Mouse (Mus musculus) left cerebral cortex, adult 2 months (tissue): ENCODE data around the gene Tmem151b. TPM values are rescaled to one million over a fixed set of nuclear protein-coding genes. Genes with fewer than 3 reads are reported as not detected.

Experiments
- DNase-seq, 2 experiments: peaks; one replicate each; pipeline ENCODE4 v3.0.0; 2021 to 2022; ENCODE audit warnings: low spot score in 2 of 2, mixed read lengths in 1 of 2; ENCODE audit errors: extremely low spot score in 1 of 2
- H3K27ac ChIP-seq: fragments of 200-600 bp; 2 replicates; pipeline ENCODE4 v1.8.1; 2022
- H3K4me3 ChIP-seq: fragments of 200-600 bp; 2 replicates; pipeline ENCODE4 v1.8.1; 2022
- CTCF ChIP-seq: fragments of 200-600 bp; IDR thresholded peaks from 2 replicates; pipeline ENCODE4 v1.8.1; 2022; ENCODE audit warnings: antibody characterized with exemption, mild to moderate bottlenecking, moderate library complexity
- intact Hi-C: fragments of 180-260 bp; cut with DNase I; formaldehyde crosslinking; loops from one replicate; pipeline ENCODE4 v1.15.1; 2025
- total RNA-seq, 2 experiments: library from RNA; stranded (reverse); gene quantifications; 2 replicates each; pipeline ENCODE4 v1.2.3; 2021

Tmem151b gene
- total RNA-seq, 2 experiments from 2014 or later: 132 to 133 TPM

DNA sequence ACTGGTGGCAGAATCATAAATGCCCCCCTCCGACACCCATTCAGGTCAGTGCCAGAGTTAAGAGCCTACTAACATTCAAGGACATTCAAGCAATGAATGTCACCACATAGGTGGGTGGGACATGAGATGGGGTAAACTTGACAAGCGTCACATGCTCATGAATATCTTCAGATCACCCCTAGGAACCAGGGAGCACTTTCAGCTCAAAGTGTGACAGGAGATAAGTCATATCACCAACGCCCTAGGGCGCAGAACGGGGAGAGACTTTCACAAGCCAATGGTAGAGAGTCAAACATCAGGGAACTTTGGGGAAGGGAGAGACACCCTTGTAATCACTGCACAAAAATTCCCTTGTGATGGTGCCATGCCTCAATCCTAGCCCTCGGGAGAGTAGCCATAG is 32.7 kb upstream of the Tmem151b start:
- no peak for DNase-seq
- Histone ChIP-seq H3K27ac (no peak overlapping the region), H3K4me3 (no peak overlapping the region)
- intact Hi-C loops: loop anchor here (5.0 kb wide), 1 partner anchor 140 kb away; no protein-coding TSS in a partner anchor
- no peak for TF ChIP-seq CTCF

DNA sequence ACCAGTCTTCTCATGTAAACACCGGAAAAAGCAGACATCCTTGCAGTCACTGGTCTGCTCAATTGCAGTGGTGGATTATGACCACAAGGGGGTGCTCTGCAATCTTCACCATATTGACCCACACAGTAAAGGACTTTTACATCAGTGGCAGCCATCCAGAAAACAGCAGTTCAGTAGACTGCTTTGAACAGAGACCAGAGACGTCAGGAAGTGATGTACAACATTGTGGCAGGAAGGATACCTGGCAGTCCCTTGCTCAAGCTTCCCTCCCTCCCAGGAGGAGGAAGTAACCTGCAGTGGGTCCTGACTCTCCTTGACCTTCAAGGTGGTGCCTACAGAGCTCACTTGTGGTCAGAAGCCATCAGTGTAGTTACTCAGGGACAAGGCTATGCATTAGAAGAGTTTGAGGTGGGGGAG is 32.1 kb upstream of the Tmem151b start:
- H3K27ac ChIP-seq: no peak overlapping the region; the same call in 1 of the 2 replicates
- H3K4me3 ChIP-seq: no peak overlapping the region
- peak; percentile 93 for TF ChIP-seq CTCF
- DNase-seq: peak in 1 of 2 experiments; percentile 58
- intact Hi-C loops: loop anchor here (5.0 kb wide), 1 partner anchor 141 kb away; no protein-coding TSS in a partner anchor

DNA sequence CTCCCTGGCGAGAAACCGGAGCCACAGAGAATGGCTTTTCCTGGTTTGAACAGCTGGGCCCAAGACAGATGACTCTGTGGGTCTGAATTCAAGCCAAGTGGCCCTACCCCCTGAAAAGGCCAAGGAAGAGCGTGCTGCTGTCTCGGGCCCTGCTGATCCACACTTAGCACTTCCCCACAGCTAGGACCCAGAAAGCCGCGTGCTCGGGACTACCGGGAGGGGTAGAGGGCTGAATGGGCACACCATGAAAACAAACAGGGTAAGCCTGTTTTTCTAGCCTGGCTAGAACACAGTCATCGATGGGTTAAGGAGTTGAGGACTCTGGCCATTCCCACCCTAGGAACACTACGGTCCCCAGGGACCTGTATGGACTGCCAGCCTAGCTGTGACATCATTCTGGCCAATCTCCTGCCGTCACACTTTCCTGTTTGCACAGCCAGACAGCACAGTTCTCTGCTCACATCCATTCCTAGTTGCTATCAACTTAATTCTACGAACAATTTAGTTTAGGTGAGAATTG is 31.5 kb upstream of the Tmem151b start:
- TF ChIP-seq CTCF: no peak
- intact Hi-C loops: loop anchor here (5.0 kb wide), 1 partner anchor 141 kb away; no protein-coding TSS in a partner anchor
- Histone ChIP-seq H3K27ac (peak overlapping the region; percentile 54; the same call in 1 of the 2 replicates), H3K4me3 (no peak overlapping the region)
- no peak for DNase-seq

- no peak for DNase-seq
- TF ChIP-seq CTCF: no peak
- intact Hi-C loops: no loop called here
- no peak overlapping the region for H3K4me3 ChIP-seq
- H3K27ac ChIP-seq: no peak overlapping the region
These were observed 30.1 kb upstream of the Tmem151b start for GRCm38 (mm10) chr17:45579554-45579953.

DNA sequence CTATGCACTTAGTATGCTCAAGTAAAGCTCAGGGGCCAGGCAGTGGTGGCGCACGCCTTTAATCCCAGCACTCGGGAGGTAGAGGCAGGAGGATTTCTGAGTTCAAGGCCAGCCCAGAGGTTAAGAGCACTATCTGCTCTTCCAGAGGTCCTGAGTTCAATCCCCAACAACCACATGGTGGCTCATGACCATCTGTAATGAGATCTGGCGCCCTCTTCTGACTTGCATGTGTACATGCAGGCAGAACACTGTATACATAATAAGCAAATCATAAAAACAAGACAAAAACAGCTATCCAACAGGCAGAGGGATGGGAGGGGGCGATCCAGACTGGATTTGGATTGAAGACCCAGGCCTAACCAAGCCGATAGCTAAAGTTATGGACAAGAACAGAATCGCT is 29.4 kb upstream of the Tmem151b start:
- peak; percentile 54 for TF ChIP-seq CTCF
- intact Hi-C loops: no loop called here

DNA sequence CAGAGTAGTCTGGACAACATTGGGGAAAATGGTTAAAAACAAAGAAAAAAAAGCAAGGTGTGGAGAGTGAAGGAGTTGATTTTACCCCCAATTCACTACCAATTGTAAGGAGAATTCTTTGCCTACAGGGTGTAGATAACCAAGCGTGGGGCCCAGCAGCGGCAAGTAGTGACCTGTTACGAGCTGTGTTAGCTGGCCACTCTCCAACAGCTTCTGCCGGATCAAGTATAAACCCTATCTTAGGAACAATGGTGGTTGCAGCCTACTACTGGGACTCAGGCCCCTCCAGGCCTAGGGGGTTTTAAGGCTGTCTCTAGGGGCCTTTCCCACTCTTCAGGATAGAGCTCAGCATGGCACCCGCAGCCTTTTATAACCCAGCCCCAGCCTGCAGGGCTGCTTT is 28.8 kb upstream of the Tmem151b start:
- no peak for DNase-seq
- Histone ChIP-seq H3K4me3 (no peak overlapping the region), H3K27ac (no peak overlapping the region)
- no peak for TF ChIP-seq CTCF
- intact Hi-C loops: no loop called here

More for the DNA sequence above, 29.4 kb upstream of the Tmem151b start:
- DNase-seq: no peak
- H3K27ac ChIP-seq: no peak overlapping the region
- H3K4me3 ChIP-seq: no peak overlapping the region

DNA sequence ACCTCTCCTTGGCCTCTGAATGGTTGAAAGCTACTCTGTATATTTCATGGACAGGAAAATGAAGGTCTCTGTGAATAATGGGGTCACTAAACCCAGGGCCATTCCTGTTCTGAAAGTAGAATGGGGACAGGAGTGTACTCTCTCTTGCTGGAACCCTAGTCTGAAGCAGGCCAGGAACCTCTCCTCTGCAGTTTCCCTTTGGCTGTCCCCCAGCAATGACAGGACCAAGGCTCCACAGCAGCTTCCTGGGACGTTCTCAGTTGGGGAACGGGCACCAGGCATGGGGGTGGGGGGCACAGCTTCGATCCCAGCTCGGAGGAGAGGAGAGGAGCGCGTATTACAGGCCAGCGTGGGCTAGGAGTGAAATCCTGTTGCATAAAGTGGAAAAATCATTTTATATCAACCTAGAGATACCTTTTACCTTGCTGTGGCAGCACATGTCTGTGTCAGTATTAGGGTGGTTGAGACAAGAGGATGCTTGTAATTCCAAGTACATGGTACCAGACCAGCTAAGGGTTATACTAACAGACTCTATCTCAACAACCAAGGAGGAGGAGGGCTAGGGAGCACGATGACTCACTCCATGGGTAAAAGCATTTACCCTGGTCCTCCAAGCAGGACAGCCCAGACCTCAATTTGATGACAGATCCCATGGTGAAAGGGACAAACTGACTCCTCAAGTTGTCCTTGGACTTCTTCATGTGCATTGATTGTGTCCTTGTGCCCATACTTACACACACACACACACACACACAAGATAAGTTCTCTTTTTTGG is 25.8 kb upstream of the Tmem151b start:
- DNase-seq: no peak
- intact Hi-C loops: loop anchor here (2.0 kb wide), 1 partner anchor 55 kb away; no protein-coding TSS in a partner anchor
- Histone ChIP-seq H3K4me3 (no peak overlapping the region), H3K27ac (peak overlapping the region; percentile 61; the same call in 1 of the 2 replicates)
- TF ChIP-seq CTCF: no peak

GRCm38 (mm10) chr17:45574129-45574761 is 24.8 kb upstream of the Tmem151b start:
- peak overlapping the region; percentile 100 for H3K4me3 ChIP-seq
- no peak for TF ChIP-seq CTCF
- peak; percentile 77 to 79 for DNase-seq
- peak overlapping the region; percentile 99 for H3K27ac ChIP-seq
- intact Hi-C loops: loop anchor here (2.0 kb wide), 1 partner anchor 57 kb away; no protein-coding TSS in a partner anchor

- no peak for TF ChIP-seq CTCF
- DNase-seq: peak; percentile 97 to 98
- Histone ChIP-seq H3K27ac (peak overlapping the region; percentile 99), H3K4me3 (peak overlapping the region; percentile 100)
- intact Hi-C loops: loop anchor here (2.0 kb wide), 1 partner anchor 57 kb away; no protein-coding TSS in a partner anchor
These were observed 24.3 kb upstream of the Tmem151b start for GRCm38 (mm10) chr17:45573780-45574123.

- peak; percentile 100 for DNase-seq
- Histone ChIP-seq H3K27ac (peak within 1 kb of the TSS; percentile 99), H3K4me3 (peak within 1 kb of the TSS; percentile 100)
- no peak for TF ChIP-seq CTCF
- intact Hi-C loops: no loop called here
These were observed 23.8 kb upstream of the Tmem151b start, which contains the start of gene Hsp90ab1 for GRCm38 (mm10) chr17:45573087-45573779. Gene Hsp90ab1 (minus strand): TSS chr17:45573271.
